Mouse (Mus musculus): ENCODE measurements around the gene Inpp5d. TPM values are rescaled to one million over a fixed set of nuclear protein-coding genes. Genes with fewer than 3 reads are reported as not detected.

Inpp5d gene
- polyA plus RNA-seq, 1 experiment = 278 TPM

DNA sequence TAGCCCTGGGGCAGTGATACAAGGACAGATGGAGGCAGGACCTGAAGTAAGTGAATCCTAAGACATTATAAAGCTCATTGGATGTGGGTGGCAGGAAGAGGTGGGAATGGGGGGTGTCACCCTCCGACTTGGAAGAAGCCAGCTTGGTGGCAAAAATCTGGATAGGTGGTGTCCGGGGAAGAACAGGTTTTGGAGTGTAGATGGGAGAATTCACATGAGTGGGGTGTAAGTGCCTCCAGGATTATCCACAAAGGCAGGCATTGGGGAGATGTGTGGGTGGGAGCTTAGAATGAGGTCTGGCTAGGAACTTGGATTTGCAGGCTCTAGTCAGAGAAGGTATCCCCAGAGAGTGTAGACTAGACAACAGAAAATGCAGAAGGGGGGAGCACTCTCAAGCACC, 14.8 kb upstream of the Inpp5d start:
- TF ChIP-seq CTCF (IDR thresholded peaks at IDR 0.05; ENCODE audit: borderline replicate concordance, control insufficient read depth, extremely low read depth, insufficient read depth, low read length, poor library complexity) (no peak), POLR2A (IDR thresholded peaks at IDR 0.05; ENCODE audit: control insufficient read depth, extremely low read depth, insufficient read depth, low read length, poor library complexity) (no peak)
- no peaks in the 10 kb centered on the region for H3K27me3 ChIP-seq (ENCODE audit: control insufficient read depth, insufficient read depth, low read length)
- DNase-seq = no peak
- no peaks in the 10 kb centered on the region for H3K36me3 ChIP-seq (ENCODE audit: control insufficient read depth, insufficient read depth, low read length)
- peaks cover 10% of the 10 kb centered on the region for H3K4me1 ChIP-seq (replicated peaks; ENCODE audit: control insufficient read depth, insufficient read depth, low read length)
- WGBS = 95% methylated on average over 2 of the region's 2 CpGs
- H3K27ac ChIP-seq (ENCODE audit: control insufficient read depth, insufficient read depth, low read length) = no peak overlapping the region
- H3K4me3 ChIP-seq (ENCODE audit: control insufficient read depth, insufficient read depth, low read length) = no peak overlapping the region

GRCm38 (mm10) chr1:87607385-87608091, 12.6 kb upstream of the Inpp5d start:
- H3K4me3 ChIP-seq (ENCODE audit: control insufficient read depth, insufficient read depth, low read length) = peak overlapping the region; percentile 18
- DNase-seq = peak; percentile 60
- 6% methylated on average over 21 of the region's 21 CpGs for WGBS

GRCm38 (mm10) chr1:87608416-87609046, 11.6 kb upstream of the Inpp5d start:
- no peak overlapping the region for H3K27ac ChIP-seq (ENCODE audit: control insufficient read depth, insufficient read depth, low read length)
- TF ChIP-seq POLR2A (IDR thresholded peaks at IDR 0.05; ENCODE audit: control insufficient read depth, extremely low read depth, insufficient read depth, low read length, poor library complexity) = no peak
- peak; percentile 86; the same call in 1 of the 2 replicates for TF ChIP-seq CTCF (IDR thresholded peaks at IDR 0.05; ENCODE audit: borderline replicate concordance, control insufficient read depth, extremely low read depth, insufficient read depth, low read length, poor library complexity)
- no peaks in the 10 kb centered on the region for H3K36me3 ChIP-seq (ENCODE audit: control insufficient read depth, insufficient read depth, low read length)
- H3K4me3 ChIP-seq (ENCODE audit: control insufficient read depth, insufficient read depth, low read length) = no peak overlapping the region
- DNase-seq = peak; percentile 79
- H3K4me1 ChIP-seq (replicated peaks; ENCODE audit: control insufficient read depth, insufficient read depth, low read length) = peaks cover 10% of the 10 kb centered on the region
- no peaks in the 10 kb centered on the region for H3K27me3 ChIP-seq (ENCODE audit: control insufficient read depth, insufficient read depth, low read length)
- WGBS = 42% methylated on average over 7 of the region's 7 CpGs

More at GRCm38 (mm10) chr1:87607385-87608091, 12.6 kb upstream of the Inpp5d start:
- Histone ChIP-seq H3K27me3 (ENCODE audit: control insufficient read depth, insufficient read depth, low read length) (no peaks in the 10 kb centered on the region), H3K36me3 (ENCODE audit: control insufficient read depth, insufficient read depth, low read length) (no peaks in the 10 kb centered on the region), H3K27ac (ENCODE audit: control insufficient read depth, insufficient read depth, low read length) (peak overlapping the region; percentile 2; the same call in 1 of the 2 replicates), H3K4me1 (replicated peaks; ENCODE audit: control insufficient read depth, insufficient read depth, low read length) (peaks cover 10% of the 10 kb centered on the region)
- TF ChIP-seq POLR2A (IDR thresholded peaks at IDR 0.05; ENCODE audit: control insufficient read depth, extremely low read depth, insufficient read depth, low read length, poor library complexity) (no peak), CTCF (IDR thresholded peaks at IDR 0.05; ENCODE audit: borderline replicate concordance, control insufficient read depth, extremely low read depth, insufficient read depth, low read length, poor library complexity) (no peak)

DNA sequence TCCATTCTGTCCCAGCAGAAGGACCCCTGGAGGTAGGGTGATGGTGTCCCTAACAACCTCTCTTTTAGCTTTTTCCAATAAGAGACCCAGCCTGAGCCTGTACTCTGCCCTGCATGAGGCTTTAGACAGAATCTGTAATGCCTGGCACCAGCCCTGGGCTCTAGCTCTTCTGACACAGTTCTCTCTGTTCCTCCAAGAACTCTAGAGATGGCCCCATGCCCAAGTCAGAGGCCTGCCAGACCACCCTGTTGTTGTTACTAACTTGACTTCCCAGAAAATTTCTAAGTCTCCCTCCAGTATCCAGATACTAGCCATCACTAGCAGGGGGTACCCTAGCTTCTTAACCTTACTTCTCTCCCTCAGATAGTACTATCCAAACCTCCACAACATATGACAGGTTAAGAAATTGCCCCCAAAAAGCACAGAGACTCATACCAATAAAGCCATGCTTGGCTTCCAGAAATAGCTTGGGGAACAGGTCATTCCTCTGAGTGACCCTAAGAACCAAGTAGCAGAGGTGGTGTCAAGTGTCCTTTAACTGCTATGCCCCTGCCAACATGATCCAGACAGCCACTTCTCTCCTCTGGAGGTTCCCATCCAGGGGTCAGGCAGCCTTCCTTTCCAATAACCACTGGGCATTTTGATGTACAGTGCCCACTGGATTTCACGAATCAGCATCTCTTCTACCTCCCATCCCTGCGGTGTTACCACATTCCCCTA, 5.4 kb upstream of the Inpp5d start:
- no peak overlapping the region for H3K4me3 ChIP-seq (ENCODE audit: control insufficient read depth, insufficient read depth, low read length)
- WGBS = 94% methylated on average over 2 of the region's 2 CpGs
- DNase-seq = no peak
- no peaks in the 10 kb centered on the region for H3K27me3 ChIP-seq (ENCODE audit: control insufficient read depth, insufficient read depth, low read length)
- no peaks in the 10 kb centered on the region for H3K36me3 ChIP-seq (ENCODE audit: control insufficient read depth, insufficient read depth, low read length)
- TF ChIP-seq CTCF (IDR thresholded peaks at IDR 0.05; ENCODE audit: borderline replicate concordance, control insufficient read depth, extremely low read depth, insufficient read depth, low read length, poor library complexity) (no peak), POLR2A (IDR thresholded peaks at IDR 0.05; ENCODE audit: control insufficient read depth, extremely low read depth, insufficient read depth, low read length, poor library complexity) (no peak)
- H3K27ac ChIP-seq (ENCODE audit: control insufficient read depth, insufficient read depth, low read length) = no peak overlapping the region
- peaks cover 3% of the 10 kb centered on the region for H3K4me1 ChIP-seq (replicated peaks; ENCODE audit: control insufficient read depth, insufficient read depth, low read length)

DNA sequence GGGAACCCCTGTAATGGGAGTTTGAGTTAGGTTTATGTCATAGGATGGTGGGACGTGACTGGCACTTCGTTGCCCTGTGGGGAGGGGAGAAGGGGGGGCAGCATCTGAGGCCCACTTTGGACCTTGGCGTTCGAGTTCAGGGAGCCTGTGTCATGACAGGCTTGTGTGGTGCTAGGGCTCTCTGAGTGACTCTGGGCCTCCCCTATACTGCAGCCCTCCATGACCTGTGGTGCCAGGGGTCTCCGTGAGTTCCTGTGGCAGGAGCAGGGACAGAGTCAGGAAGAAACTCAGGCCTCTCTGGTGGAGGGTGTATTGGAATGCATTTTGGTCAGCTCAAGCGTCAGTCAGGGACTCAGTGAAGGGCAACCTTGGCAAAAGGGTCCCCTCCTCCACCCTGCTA, 581 bp downstream of the Inpp5d start:
- TF ChIP-seq CTCF (IDR thresholded peaks at IDR 0.05; ENCODE audit: borderline replicate concordance, control insufficient read depth, extremely low read depth, insufficient read depth, low read length, poor library complexity) = no peak
- no peak for TF ChIP-seq POLR2A (IDR thresholded peaks at IDR 0.05; ENCODE audit: control insufficient read depth, extremely low read depth, insufficient read depth, low read length, poor library complexity)
- no peak for DNase-seq
- Histone ChIP-seq H3K27me3 (ENCODE audit: control insufficient read depth, insufficient read depth, low read length) (no peaks in the 10 kb centered on the region), H3K4me3 (ENCODE audit: control insufficient read depth, insufficient read depth, low read length) (peak overlapping the region; percentile 85), H3K4me1 (replicated peaks; ENCODE audit: control insufficient read depth, insufficient read depth, low read length) (peaks cover 35% of the 10 kb centered on the region), H3K36me3 (ENCODE audit: control insufficient read depth, insufficient read depth, low read length) (no peaks in the 10 kb centered on the region), H3K27ac (ENCODE audit: control insufficient read depth, insufficient read depth, low read length) (peak overlapping the region; percentile 80)
- 7% methylated on average over 6 of the region's 6 CpGs for WGBS

GRCm38 (mm10) chr1:87621146-87621857, 1.2 kb downstream of the Inpp5d start:
- H3K27me3 ChIP-seq (ENCODE audit: control insufficient read depth, insufficient read depth, low read length) = no peaks in the 10 kb centered on the region
- peak overlapping the region; percentile 80; the same call in 1 of the 2 replicates for H3K27ac ChIP-seq (ENCODE audit: control insufficient read depth, insufficient read depth, low read length)
- 20% methylated on average over 9 of the region's 9 CpGs for WGBS
- DNase-seq = no peak
- H3K36me3 ChIP-seq (ENCODE audit: control insufficient read depth, insufficient read depth, low read length) = no peaks in the 10 kb centered on the region
- TF ChIP-seq POLR2A (IDR thresholded peaks at IDR 0.05; ENCODE audit: control insufficient read depth, extremely low read depth, insufficient read depth, low read length, poor library complexity) = no peak
- no peak for TF ChIP-seq CTCF (IDR thresholded peaks at IDR 0.05; ENCODE audit: borderline replicate concordance, control insufficient read depth, extremely low read depth, insufficient read depth, low read length, poor library complexity)
- peaks cover 35% of the 10 kb centered on the region for H3K4me1 ChIP-seq (replicated peaks; ENCODE audit: control insufficient read depth, insufficient read depth, low read length)
- H3K4me3 ChIP-seq (ENCODE audit: control insufficient read depth, insufficient read depth, low read length) = peak overlapping the region; percentile 85
